Mouse (Mus musculus) kidney, postnatal 4 days (tissue): ENCODE measurements around the gene Sapcd2.

Source experiments
- DNase-seq, 2 experiments: peaks; one replicate each; pipeline ENCODE4 v3.0.0; 2021; ENCODE audit warnings: mixed read lengths in 2 of 2

Sapcd2 gene

DNA sequence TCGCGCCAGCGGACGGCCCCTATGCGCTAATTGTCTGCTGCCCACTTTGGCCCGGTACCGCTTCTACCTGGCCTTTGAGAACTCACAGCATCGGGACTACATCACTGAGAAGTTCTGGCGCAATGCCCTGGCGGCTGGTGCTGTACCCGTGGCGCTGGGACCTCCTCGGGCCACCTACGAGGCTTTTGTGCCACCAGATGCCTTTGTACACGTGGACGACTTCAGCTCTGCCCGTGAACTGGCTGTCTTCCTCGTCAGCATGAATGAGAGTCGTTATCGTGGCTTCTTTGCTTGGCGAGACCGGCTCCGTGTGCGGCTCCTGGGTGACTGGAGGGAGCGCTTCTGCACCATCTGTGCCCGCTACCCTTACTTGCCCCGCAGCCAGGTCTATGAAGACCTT is 53.4 kb downstream of the Sapcd2 start:
- DNase-seq, result no peak

DNA sequence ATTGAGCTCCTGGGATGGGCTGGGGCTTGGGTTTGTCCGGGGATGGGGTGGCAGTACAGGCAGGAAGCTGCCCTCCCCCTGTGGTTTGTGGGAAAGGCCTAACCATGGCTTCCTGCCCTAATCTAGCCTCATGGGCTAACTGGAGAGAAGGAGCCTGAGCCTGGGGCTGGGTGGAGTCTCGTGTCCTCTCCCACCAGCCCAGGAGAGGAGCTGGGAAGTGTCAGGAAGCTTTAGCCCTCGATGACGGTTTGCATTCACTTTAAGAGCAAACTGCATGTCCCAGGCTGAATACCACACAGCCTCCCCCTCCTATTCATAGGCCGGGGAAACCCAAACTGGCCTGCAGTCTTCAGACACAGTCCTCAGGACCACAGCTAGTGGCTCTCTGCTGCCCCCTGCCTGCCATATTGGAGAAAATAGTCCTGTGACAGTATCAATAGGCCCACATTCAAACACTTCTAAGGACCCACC is 54.6 kb downstream of the Sapcd2 start:
- DNase-seq, result peak; percentile 80 to 84

DNA sequence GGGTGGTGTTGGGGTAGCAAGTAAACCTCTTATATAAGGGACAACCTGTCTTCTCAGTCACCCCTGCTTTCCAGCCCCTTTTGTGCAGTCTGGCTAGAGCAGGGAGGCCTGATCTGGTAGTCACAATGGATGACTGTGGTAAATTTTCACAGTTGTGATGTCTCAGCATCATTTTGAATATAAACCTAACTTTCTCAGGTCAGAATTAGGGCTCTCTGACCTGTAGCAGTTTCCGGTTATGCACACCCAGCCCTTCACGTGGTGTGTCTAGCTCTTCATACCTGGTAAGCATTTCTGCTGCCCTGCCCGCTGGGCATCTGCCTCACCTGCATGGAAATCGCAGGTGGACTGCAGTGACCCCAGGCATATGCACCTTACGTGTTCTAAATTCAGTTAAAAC is 55.1 kb downstream of the Sapcd2 start:
- DNase-seq, result no peak
